Mouse (Mus musculus) forebrain, postnatal 0 days (tissue): ENCODE measurements around the gene Ctr9. TPM values are rescaled to one million over a fixed set of nuclear protein-coding genes. Genes with fewer than 3 reads are reported as not detected.

Experiments used
- ATAC-seq: fragments of 200-750 bp; cut with Nextera tagmentation; 2 replicates; pipeline ENCODE4 v1.8.0; 2017; ENCODE audit warnings: mild to moderate bottlenecking, moderate library complexity
- DNase-seq: peaks from one replicate; pipeline ENCODE4 v3.0.0-alpha.2; 2015
- H3K27ac ChIP-seq: fragments of 300-500 bp; sonication (generic); 2 replicates; pipeline ENCODE4 v1.5.1; 2014; ENCODE audit warnings: low read depth, mild to moderate bottlenecking, antibody characterized with exemption, low read length, moderate library complexity, mixed read lengths
- H3K27me3 ChIP-seq: fragments of 300-500 bp; sonication (generic); 2 replicates; pipeline ENCODE4 v1.6.1; 2014; ENCODE audit warnings: mild to moderate bottlenecking, low read length, mixed read lengths; ENCODE audit not compliant: insufficient read depth
- H3K36me3 ChIP-seq: fragments of 300-500 bp; sonication (generic); 2 replicates; pipeline ENCODE4 v1.6.1; 2014; ENCODE audit warnings: mild to moderate bottlenecking, moderate library complexity; ENCODE audit not compliant: insufficient read depth
- H3K4me1 ChIP-seq: fragments of 300-500 bp; sonication (generic); 2 replicates; pipeline ENCODE4 v1.6.1; 2014; ENCODE audit warnings: antibody characterized with exemption; ENCODE audit not compliant: insufficient read depth
- H3K4me2 ChIP-seq: fragments of 300-500 bp; sonication (generic); 2 replicates; pipeline ENCODE4 v1.6.1; 2014; ENCODE audit warnings: low read depth, mild to moderate bottlenecking, moderate library complexity
- H3K4me3 ChIP-seq: fragments of 300-500 bp; sonication (generic); 2 replicates; pipeline ENCODE4 v1.5.1; 2014; ENCODE audit warnings: low read depth, low read length, mixed read lengths
- H3K9ac ChIP-seq: fragments of 300-500 bp; sonication (generic); 2 replicates; pipeline ENCODE4 v1.6.1; 2014; ENCODE audit warnings: mild to moderate bottlenecking
- H3K9me3 ChIP-seq: fragments of 300-500 bp; sonication (generic); 2 replicates; pipeline ENCODE4 v1.6.1; 2016; ENCODE audit warnings: low read length
- CTCF ChIP-seq: sonication (generic); IDR thresholded peaks from 2 replicates; pipeline ENCODE4 v1.5.1; 2016; ENCODE audit warnings: antibody characterized with exemption, control low read depth, low read depth
- WGBS: fragments of 180-500 bp; shearing (Covaris S2); extraction: QIAGEN DNeasy Blood & Tissue Kit; methylation state at CpG from one replicate; pipeline ENCODE4 v1.1.7; 2014; 5-methylcytosine and 5-hydroxymethylcytosine counted together
- polyA plus RNA-seq: library from polyadenylated mRNA; unstranded; fragments of >200 nt; fragmentation: Nextera tagmentation; extraction: Ambion mirVana; gene quantifications from 2 replicates; pipeline ENCODE4 v1.2.1, GENCODE M21; 2015
- total RNA-seq: library from RNA; depleted of rRNA; stranded (reverse); fragments of >200 nt; gene quantifications from 2 replicates; pipeline ENCODE4 v1.2.3, GENCODE M21; 2014

The Ctr9 gene
- total and polyA plus RNA-seq, 2 experiments from 2014 or later = 59.8 to 60.3 TPM

GRCm38 (mm10) chr7:111080876-111081275, 52.1 kb downstream of the Ctr9 start:
- no peak for ATAC-seq
- WGBS = 92% methylated on average over 3 of the region's 3 CpGs
- no peaks in the 10 kb centered on the region for H3K9me3 ChIP-seq
- H3K27me3 ChIP-seq = no peaks in the 10 kb centered on the region
- H3K4me2 ChIP-seq = peak overlapping the region; percentile 67
- H3K9ac ChIP-seq = no peak overlapping the region; the same call in 1 of the 2 replicates
- peaks cover 46% of the 10 kb centered on the region for H3K36me3 ChIP-seq
- no peak overlapping the region for H3K27ac ChIP-seq
- DNase-seq = no peak
- peaks cover 12% of the 10 kb centered on the region for H3K4me1 ChIP-seq
- TF ChIP-seq CTCF = no peak
- peak overlapping the region; percentile 66 for H3K4me3 ChIP-seq

- Histone ChIP-seq H3K9me3 (no peaks in the 10 kb centered on the region), H3K27me3 (no peaks in the 10 kb centered on the region), H3K4me3 (peak overlapping the region; percentile 66), H3K36me3 (peaks cover 33% of the 10 kb centered on the region), H3K9ac (peak overlapping the region; percentile 99), H3K4me1 (peaks cover 12% of the 10 kb centered on the region), H3K4me2 (peak overlapping the region; percentile 67), H3K27ac (peak overlapping the region; percentile 99)
- TF ChIP-seq CTCF = no peak
- DNase-seq = peak; percentile 93
- under 1% methylated on average over 82 of the region's 83 CpGs for WGBS
- ATAC-seq = peak; percentile 70
These were observed 53.5 kb downstream of the Ctr9 start for GRCm38 (mm10) chr7:111082043-111082821.

GRCm38 (mm10) chr7:111082822-111083732, 54.3 kb downstream of the Ctr9 start, which contains the start of gene Eif4g2:
Eif4g2 (minus strand) TSS chr7:111083030.
- H3K36me3 ChIP-seq = peaks cover 24% of the 10 kb centered on the region
- H3K27me3 ChIP-seq = no peaks in the 10 kb centered on the region
- H3K9ac ChIP-seq = peak within 1 kb of the TSS; percentile 99
- peak within 1 kb of the TSS; percentile 99 for H3K27ac ChIP-seq
- ATAC-seq (peak; percentile 98), DNase-seq (peak; percentile 99)
- peaks cover 12% of the 10 kb centered on the region for H3K4me1 ChIP-seq
- peak within 1 kb of the TSS; percentile 67 for H3K4me2 ChIP-seq
- under 1% methylated on average over 70 of the region's 70 CpGs for WGBS
- H3K4me3 ChIP-seq = peak within 1 kb of the TSS; percentile 66
- no peak for TF ChIP-seq CTCF
- H3K9me3 ChIP-seq = no peaks in the 10 kb centered on the region

DNA sequence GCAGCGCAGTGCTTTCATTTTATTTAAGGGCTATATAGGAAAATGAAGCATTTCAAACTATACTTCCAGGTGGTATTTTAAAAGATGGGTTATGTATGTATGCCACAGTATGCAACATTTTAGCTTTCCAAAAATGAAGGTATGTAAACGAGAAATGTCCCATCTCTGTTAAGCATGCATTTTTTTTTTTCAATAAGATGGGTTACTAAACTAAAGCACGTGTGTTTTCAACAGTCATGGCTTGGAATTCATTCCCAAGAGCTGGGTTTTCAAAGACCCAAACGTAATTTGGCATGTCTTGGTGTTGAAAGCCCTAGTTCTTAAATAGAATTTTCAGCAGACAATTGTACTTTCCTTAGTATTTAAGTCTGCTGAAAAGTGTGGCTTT, 55.0 kb downstream of the Ctr9 start:
- no peaks in the 10 kb centered on the region for H3K27me3 ChIP-seq
- ATAC-seq (no peak), DNase-seq (peak; percentile 45)
- H3K4me2 ChIP-seq = peak overlapping the region; percentile 62
- H3K9ac ChIP-seq = peak overlapping the region; percentile 99
- TF ChIP-seq CTCF = no peak
- H3K4me1 ChIP-seq = peaks cover 12% of the 10 kb centered on the region
- peaks cover 20% of the 10 kb centered on the region for H3K36me3 ChIP-seq
- peak overlapping the region; percentile 99 for H3K27ac ChIP-seq
- peak overlapping the region; percentile 66 for H3K4me3 ChIP-seq
- no peaks in the 10 kb centered on the region for H3K9me3 ChIP-seq
- WGBS = 12% methylated on average over 4 of the region's 4 CpGs

GRCm38 (mm10) chr7:111084443-111084842, 55.7 kb downstream of the Ctr9 start:
- ATAC-seq (no peak), DNase-seq (no peak)
- no peak overlapping the region for H3K4me2 ChIP-seq
- H3K9me3 ChIP-seq = no peaks in the 10 kb centered on the region
- H3K27me3 ChIP-seq = no peaks in the 10 kb centered on the region
- no peak overlapping the region for H3K27ac ChIP-seq
- H3K4me3 ChIP-seq = no peak overlapping the region
- no peak overlapping the region for H3K9ac ChIP-seq
- WGBS = 33% methylated on average over 2 of the region's 2 CpGs
- peaks cover 17% of the 10 kb centered on the region for H3K36me3 ChIP-seq
- peaks cover 12% of the 10 kb centered on the region for H3K4me1 ChIP-seq
- peak; percentile 21; the same call in 1 of the 2 replicates for TF ChIP-seq CTCF

DNA sequence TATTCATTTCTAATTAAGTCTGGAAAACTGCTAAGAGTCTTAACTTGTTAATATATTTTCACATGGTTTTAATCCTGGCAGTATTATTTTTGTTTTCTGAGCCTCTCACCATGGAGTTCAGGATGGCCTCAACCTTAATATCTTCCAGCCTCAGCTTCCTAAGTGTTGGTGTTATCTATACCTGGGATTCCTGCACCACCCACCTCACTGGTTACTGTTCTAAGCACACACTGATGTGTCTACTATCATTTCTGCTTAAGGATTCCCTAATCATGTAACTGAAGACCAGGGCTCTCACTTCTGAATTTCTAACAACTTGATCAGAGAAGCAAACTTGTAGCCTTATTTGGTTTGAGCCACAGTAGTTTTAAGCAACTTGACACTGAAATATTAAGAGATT, 56.4 kb downstream of the Ctr9 start:
- ATAC-seq (no peak), DNase-seq (no peak)
- Histone ChIP-seq H3K9me3 (no peaks in the 10 kb centered on the region), H3K36me3 (peaks cover 10% of the 10 kb centered on the region), H3K4me2 (no peak overlapping the region), H3K4me3 (no peak overlapping the region), H3K27me3 (no peaks in the 10 kb centered on the region), H3K9ac (no peak overlapping the region), H3K4me1 (peaks cover 9% of the 10 kb centered on the region), H3K27ac (no peak overlapping the region)
- no peak for TF ChIP-seq CTCF
